Mouse (Mus musculus) heart, embryonic 13.5 days (tissue): Measurements from ENCODE around the gene Rnf24. TPM values are rescaled to one million over a fixed set of nuclear protein-coding genes. Genes with fewer than 3 reads are reported as not detected.

Source experiments
- ATAC-seq: fragments of 200-750 bp; cut with Nextera tagmentation; 2 replicates; pipeline ENCODE4 v1.8.0; 2017; ENCODE audit warnings: moderate TSS enrichment; ENCODE audit not compliant: insufficient number of reproducible peaks, low FRiP score, low TSS enrichment; ENCODE audit errors: extremely low read depth
- H3K27ac ChIP-seq: fragments of 300-500 bp; sonication (generic); replicated peaks from 2 replicates; pipeline ENCODE4 v1.5.1; 2015; ENCODE audit warnings: moderate library complexity, mild to moderate bottlenecking, inconsistent platforms
- H3K27me3 ChIP-seq: fragments of 300-500 bp; sonication (generic); replicated peaks from 2 replicates; pipeline ENCODE4 v1.6.1; 2015; ENCODE audit warnings: mild to moderate bottlenecking, inconsistent platforms
- H3K36me3 ChIP-seq: fragments of 300-500 bp; sonication (generic); 2 replicates; pipeline ENCODE4 v1.6.1; 2015; ENCODE audit warnings: mild to moderate bottlenecking, inconsistent platforms
- H3K4me1 ChIP-seq: fragments of 300-500 bp; sonication (generic); 2 replicates; pipeline ENCODE4 v1.6.1; 2015; ENCODE audit warnings: inconsistent platforms
- H3K4me2 ChIP-seq: fragments of 300-500 bp; sonication (generic); 2 replicates; pipeline ENCODE4 v1.6.1; 2015; ENCODE audit warnings: inconsistent platforms, mild to moderate bottlenecking, moderate library complexity
- H3K4me3 ChIP-seq: fragments of 300-500 bp; sonication (generic); 2 replicates; pipeline ENCODE4 v1.5.1; 2015; ENCODE audit warnings: moderate library complexity, mild to moderate bottlenecking, inconsistent platforms
- H3K9ac ChIP-seq: fragments of 300-500 bp; sonication (generic); 2 replicates; pipeline ENCODE4 v1.6.1; 2015; ENCODE audit warnings: inconsistent platforms, mild to moderate bottlenecking, moderate library complexity
- H3K9me3 ChIP-seq: fragments of 300-500 bp; sonication (generic); 2 replicates; pipeline ENCODE4 v1.6.1; 2016; ENCODE audit warnings: inconsistent platforms
- WGBS: fragments of 180-500 bp; shearing (Covaris S2); methylation state at CpG from one replicate; pipeline ENCODE4 v1.1.7; 2015; ENCODE audit warnings: mixed read lengths; 5-methylcytosine and 5-hydroxymethylcytosine counted together
- polyA plus RNA-seq: library from polyadenylated mRNA; unstranded; fragments of >200 nt; fragmentation: Nextera tagmentation; extraction: Ambion mirVana; gene quantifications from 2 replicates; pipeline ENCODE4 v1.2.1, GENCODE M21; 2015

Gene Rnf24
- 2.0 and 2.2 TPM in 2 replicates for polyA plus RNA-seq

DNA sequence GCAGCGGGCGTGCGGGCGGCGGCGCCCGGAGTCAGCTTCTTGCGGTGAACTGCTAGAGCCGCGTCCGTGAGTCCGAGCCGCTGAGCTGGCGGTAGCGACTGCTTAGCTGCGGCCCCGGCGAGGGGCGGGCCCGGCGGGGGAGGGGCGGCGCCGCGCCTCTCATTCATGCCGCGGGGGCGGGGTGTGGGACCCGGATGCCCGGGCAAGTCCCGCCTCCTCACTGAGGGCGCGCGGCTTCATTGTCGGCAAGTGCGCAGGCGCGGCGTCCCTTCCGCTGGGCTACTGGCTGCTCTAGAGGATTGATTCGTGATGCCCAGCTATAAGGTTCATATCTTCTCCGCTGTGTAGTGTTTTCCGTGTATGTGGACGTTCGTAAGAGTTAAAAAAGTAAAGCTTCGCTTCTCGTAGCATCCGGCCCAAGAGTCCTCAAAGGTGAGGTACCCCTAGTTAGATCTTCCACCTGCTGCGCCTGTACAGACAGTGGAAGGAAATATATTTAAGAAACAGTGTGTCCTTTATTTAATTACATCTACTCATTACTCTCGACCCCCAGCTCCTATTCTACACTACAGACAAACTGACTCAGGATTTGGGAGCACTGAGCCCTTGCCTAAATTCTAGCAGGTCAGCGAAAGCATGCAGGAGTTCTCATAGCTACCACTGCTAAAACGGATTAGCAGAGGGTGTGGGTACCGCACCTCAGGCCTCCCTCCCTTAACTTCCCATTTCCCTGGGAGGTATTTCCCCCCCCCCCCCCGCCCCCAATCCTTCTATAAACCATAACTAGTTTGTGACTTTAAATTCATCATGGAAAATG, at the start of gene Rnf24:
Gene Rnf24 (minus strand): TSS at position 146 of the 817 bp plus-strand sequence.
- Histone ChIP-seq H3K36me3 (no peaks in the 10 kb centered on the region), H3K9ac (peak within 1 kb of the TSS; percentile 92), H3K9me3 (no peaks in the 10 kb centered on the region), H3K4me1 (peaks cover 23% of the 10 kb centered on the region), H3K27ac (peak within 1 kb of the TSS; percentile 82), H3K4me2 (peak within 1 kb of the TSS; percentile 86), H3K27me3 (peaks cover 8% of the 10 kb centered on the region; the same call in 1 of the 2 replicates), H3K4me3 (peak within 1 kb of the TSS; percentile 86)
- ATAC-seq = peak; percentile 95
- under 1% methylated on average over 54 of the region's 54 CpGs for WGBS

GRCm38 (mm10) chr2:131401794-131402495, 49.3 kb upstream of the Rnf24 start:
- 42% methylated on average over 8 of the region's 8 CpGs for WGBS
- Histone ChIP-seq H3K27me3 (0 out of 2 replicates have a peak, but pooled peaks cover 3% of the 10 kb centered on the region), H3K4me3 (no peak overlapping the region), H3K4me1 (peaks cover 9% of the 10 kb centered on the region; the same call in 1 of the 2 replicates), H3K27ac (peak overlapping the region; percentile 36; the same call in 1 of the 2 replicates), H3K9me3 (no peaks in the 10 kb centered on the region), H3K9ac (no peak overlapping the region), H3K36me3 (no peaks in the 10 kb centered on the region), H3K4me2 (no peak overlapping the region)
- ATAC-seq = no peak; the same call in 1 of the 2 replicates

- H3K27me3 ChIP-seq = 0 out of 2 replicates have a peak, but pooled peaks cover 3% of the 10 kb centered on the region
- no peak for ATAC-seq
- 70% methylated on average over 2 of the region's 2 CpGs for WGBS
- H3K9me3 ChIP-seq = no peaks in the 10 kb centered on the region
- peaks cover 12% of the 10 kb centered on the region for H3K4me1 ChIP-seq
- no peak overlapping the region for H3K4me2 ChIP-seq
- no peak overlapping the region for H3K27ac ChIP-seq
- H3K4me3 ChIP-seq = no peak overlapping the region
- H3K9ac ChIP-seq = no peak overlapping the region
- no peaks in the 10 kb centered on the region for H3K36me3 ChIP-seq
These were observed 48.2 kb upstream of the Rnf24 start for GRCm38 (mm10) chr2:131400846-131401245.

GRCm38 (mm10) chr2:131397323-131397848, 44.7 kb upstream of the Rnf24 start:
- Histone ChIP-seq H3K27ac (no peak overlapping the region), H3K36me3 (no peaks in the 10 kb centered on the region), H3K4me1 (peaks cover 20% of the 10 kb centered on the region), H3K9me3 (no peaks in the 10 kb centered on the region), H3K9ac (no peak overlapping the region), H3K4me2 (no peak overlapping the region), H3K27me3 (no peaks in the 10 kb centered on the region), H3K4me3 (no peak overlapping the region)
- WGBS = 75% methylated on average over 5 of the region's 5 CpGs
- ATAC-seq = no peak

GRCm38 (mm10) chr2:131386350-131386962, 33.8 kb upstream of the Rnf24 start:
- H3K27me3 ChIP-seq = 0 out of 2 replicates have a peak, but pooled peaks cover 6% of the 10 kb centered on the region
- no peaks in the 10 kb centered on the region for H3K9me3 ChIP-seq
- no peak overlapping the region for H3K4me3 ChIP-seq
- WGBS = 74% methylated on average over 10 of the region's 10 CpGs
- H3K9ac ChIP-seq = no peak overlapping the region
- ATAC-seq = no peak
- no peak overlapping the region for H3K27ac ChIP-seq
- no peak overlapping the region for H3K4me2 ChIP-seq
- H3K36me3 ChIP-seq = no peaks in the 10 kb centered on the region
- H3K4me1 ChIP-seq = no peaks in the 10 kb centered on the region

- H3K27ac ChIP-seq = no peak overlapping the region
- no peaks in the 10 kb centered on the region for H3K4me1 ChIP-seq
- H3K36me3 ChIP-seq = no peaks in the 10 kb centered on the region
- WGBS = 79% methylated on average over 4 of the region's 4 CpGs
- H3K9me3 ChIP-seq = no peaks in the 10 kb centered on the region
- no peak overlapping the region for H3K4me2 ChIP-seq
- H3K4me3 ChIP-seq = no peak overlapping the region
- H3K27me3 ChIP-seq = 0 out of 2 replicates have a peak, but pooled peaks cover 6% of the 10 kb centered on the region
- H3K9ac ChIP-seq = no peak overlapping the region
- no peak for ATAC-seq
These were observed 32.5 kb upstream of the Rnf24 start for GRCm38 (mm10) chr2:131385176-131385575.

- Histone ChIP-seq H3K4me1 (no peaks in the 10 kb centered on the region), H3K27me3 (no peaks in the 10 kb centered on the region), H3K9ac (no peak overlapping the region), H3K27ac (no peak overlapping the region), H3K9me3 (no peaks in the 10 kb centered on the region), H3K4me2 (no peak overlapping the region), H3K4me3 (no peak overlapping the region), H3K36me3 (no peaks in the 10 kb centered on the region)
- WGBS = 63% methylated on average over 3 of the region's 3 CpGs
- no peak for ATAC-seq
These were observed 26.8 kb upstream of the Rnf24 start for GRCm38 (mm10) chr2:131379541-131379940.

GRCm38 (mm10) chr2:131378872-131379271, 26.2 kb upstream of the Rnf24 start:
- Histone ChIP-seq H3K4me3 (no peak overlapping the region), H3K27ac (no peak overlapping the region), H3K4me1 (no peaks in the 10 kb centered on the region), H3K27me3 (no peaks in the 10 kb centered on the region), H3K36me3 (no peaks in the 10 kb centered on the region), H3K4me2 (no peak overlapping the region), H3K9me3 (no peaks in the 10 kb centered on the region), H3K9ac (no peak overlapping the region)
- 84% methylated on average over 5 of the region's 5 CpGs for WGBS
- ATAC-seq = no peak

- Histone ChIP-seq H3K36me3 (no peaks in the 10 kb centered on the region), H3K4me2 (no peak overlapping the region), H3K4me3 (no peak overlapping the region), H3K27ac (no peak overlapping the region), H3K9ac (no peak overlapping the region), H3K4me1 (no peaks in the 10 kb centered on the region), H3K9me3 (no peaks in the 10 kb centered on the region), H3K27me3 (no peaks in the 10 kb centered on the region)
- no peak for ATAC-seq
- 50% methylated on average over 6 of the region's 6 CpGs for WGBS
These were observed 24.4 kb upstream of the Rnf24 start for GRCm38 (mm10) chr2:131377055-131377454.

DNA sequence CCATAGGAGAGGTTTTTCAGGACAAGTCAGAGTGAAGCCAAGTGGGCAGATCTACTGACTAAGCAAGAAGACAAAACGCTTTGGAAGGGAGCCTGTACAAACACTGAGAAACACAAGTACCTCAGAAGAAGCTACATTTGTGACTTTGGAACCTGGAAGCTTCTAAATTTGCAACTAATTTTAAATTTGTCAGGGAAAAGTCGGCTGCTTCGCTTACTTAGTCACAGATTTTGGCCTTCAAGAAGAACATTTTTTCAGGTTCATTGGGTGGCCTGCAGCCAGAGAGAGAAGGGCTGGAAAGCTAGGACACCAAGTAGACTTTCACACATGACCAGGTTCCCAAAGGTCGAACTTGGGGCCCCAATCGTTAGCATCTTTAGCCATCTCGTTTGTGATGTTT, 21.0 kb upstream of the Rnf24 start:
- Histone ChIP-seq H3K9ac (no peak overlapping the region), H3K4me3 (no peak overlapping the region), H3K36me3 (no peaks in the 10 kb centered on the region), H3K27me3 (0 out of 2 replicates have a peak, but pooled peaks cover 2% of the 10 kb centered on the region), H3K4me2 (no peak overlapping the region), H3K9me3 (no peaks in the 10 kb centered on the region), H3K4me1 (no peaks in the 10 kb centered on the region), H3K27ac (no peak overlapping the region)
- WGBS = 73% methylated on average over 6 of the region's 6 CpGs
- no peak for ATAC-seq
